Mouse (Mus musculus) stomach, embryonic 14.5 days (tissue): ENCODE results near the gene Il4ra. TPM values are rescaled to one million over a fixed set of nuclear protein-coding genes. Genes with fewer than 3 reads are reported as not detected.

Source experiments
- ATAC-seq: fragments of 200-750 bp; cut with Nextera tagmentation; 2 replicates; pipeline ENCODE4 v1.8.0; 2017; ENCODE audit warnings: low read depth, moderate TSS enrichment; ENCODE audit not compliant: insufficient number of reproducible peaks, insufficient read depth, low FRiP score
- H3K27ac ChIP-seq: fragments of 300-500 bp; sonication (generic); 2 replicates; pipeline ENCODE4 v1.5.1; 2014; ENCODE audit warnings: mild to moderate bottlenecking, low read length, moderate library complexity, mixed read lengths
- H3K27me3 ChIP-seq: fragments of 300-500 bp; sonication (generic); 2 replicates; pipeline ENCODE4 v1.6.1; 2014; ENCODE audit warnings: low read length, control low read depth, mixed read lengths; ENCODE audit not compliant: control insufficient read depth, insufficient read depth
- H3K36me3 ChIP-seq: fragments of 300-500 bp; sonication (generic); 2 replicates; pipeline ENCODE4 v1.6.1; 2014; ENCODE audit warnings: mild to moderate bottlenecking, control low read depth, low read length, moderate library complexity, mixed read lengths; ENCODE audit not compliant: control insufficient read depth, insufficient read depth
- H3K4me1 ChIP-seq: fragments of 300-500 bp; sonication (generic); 2 replicates; pipeline ENCODE4 v1.6.1; 2014; ENCODE audit warnings: low read length, control low read depth, mixed read lengths; ENCODE audit not compliant: control insufficient read depth, insufficient read depth
- H3K4me2 ChIP-seq: fragments of 300-500 bp; sonication (generic); replicated peaks from 2 replicates; pipeline ENCODE4 v1.6.1; 2014; ENCODE audit warnings: low read depth, low read length, control low read depth
- H3K4me3 ChIP-seq: fragments of 300-500 bp; sonication (generic); 2 replicates; pipeline ENCODE4 v1.5.1; 2014; ENCODE audit warnings: low read depth, low read length, control low read depth
- H3K9ac ChIP-seq: fragments of 300-500 bp; sonication (generic); replicated peaks from 2 replicates; pipeline ENCODE4 v1.6.1; 2014; ENCODE audit warnings: low read depth, mild to moderate bottlenecking, control low read depth, low read length, moderate library complexity, mixed read lengths
- H3K9me3 ChIP-seq: fragments of 300-500 bp; sonication (generic); 2 replicates; pipeline ENCODE4 v1.6.1; 2016; ENCODE audit warnings: low read depth, low read length, control low read depth; ENCODE audit not compliant: control insufficient read depth
- WGBS: fragments of 180-500 bp; shearing (Covaris S2); extraction: QIAGEN DNeasy Blood & Tissue Kit; methylation state at CpG from one replicate; pipeline ENCODE4 v1.1.7; 2014; 5-methylcytosine and 5-hydroxymethylcytosine counted together
- polyA plus RNA-seq: library from polyadenylated mRNA; unstranded; fragments of >200 nt; fragmentation: Nextera tagmentation; extraction: Ambion mirVana; gene quantifications from 2 replicates; pipeline ENCODE4 v1.2.1, GENCODE M21; 2014

Il4ra gene
- polyA plus RNA-seq, 1 experiment from 2014 or later = 6.3 TPM

DNA sequence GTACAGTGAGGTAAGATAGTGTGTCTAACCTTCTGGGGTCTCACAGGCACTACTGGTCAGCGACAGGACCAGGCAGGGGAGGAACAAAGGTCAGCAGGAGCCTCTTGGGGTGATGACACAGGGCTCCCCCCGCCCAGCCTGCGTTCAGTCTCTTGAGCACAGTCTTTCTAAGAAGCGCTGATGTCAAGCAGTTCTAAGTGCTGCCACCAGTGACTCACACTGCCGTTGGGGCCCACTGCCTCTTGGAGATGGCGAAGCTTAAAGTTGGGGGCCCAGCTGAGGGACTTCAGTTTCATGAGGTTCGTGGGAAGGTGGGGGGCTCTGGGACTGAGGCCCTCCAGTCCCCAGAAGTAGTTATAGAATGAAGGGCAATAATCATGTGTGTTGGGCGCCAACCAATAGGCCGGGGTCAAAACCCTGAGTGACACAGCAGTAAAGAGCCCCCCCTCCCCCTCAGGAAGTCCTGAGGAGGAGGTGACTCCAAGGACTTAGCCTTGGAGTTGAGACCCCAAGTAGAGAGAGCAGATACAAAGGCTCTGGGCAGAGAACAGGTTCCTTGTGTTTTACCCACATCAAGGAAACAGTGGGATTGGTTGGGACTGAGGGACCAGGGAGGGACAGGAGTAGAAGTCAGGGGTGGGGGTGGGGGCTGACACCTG is 2.7 kb downstream of the Il4ra start:
- H3K9ac ChIP-seq = no peak overlapping the region
- H3K4me3 ChIP-seq = no peak overlapping the region
- H3K9me3 ChIP-seq = no peaks in the 10 kb centered on the region
- H3K4me2 ChIP-seq = no peak overlapping the region
- 85% methylated on average over 9 of the region's 9 CpGs for WGBS
- no peak overlapping the region for H3K27ac ChIP-seq
- no peaks in the 10 kb centered on the region for H3K36me3 ChIP-seq
- ATAC-seq = no peak
- H3K27me3 ChIP-seq = no peaks in the 10 kb centered on the region
- H3K4me1 ChIP-seq = peaks cover 8% of the 10 kb centered on the region; the same call in 1 of the 2 replicates

DNA sequence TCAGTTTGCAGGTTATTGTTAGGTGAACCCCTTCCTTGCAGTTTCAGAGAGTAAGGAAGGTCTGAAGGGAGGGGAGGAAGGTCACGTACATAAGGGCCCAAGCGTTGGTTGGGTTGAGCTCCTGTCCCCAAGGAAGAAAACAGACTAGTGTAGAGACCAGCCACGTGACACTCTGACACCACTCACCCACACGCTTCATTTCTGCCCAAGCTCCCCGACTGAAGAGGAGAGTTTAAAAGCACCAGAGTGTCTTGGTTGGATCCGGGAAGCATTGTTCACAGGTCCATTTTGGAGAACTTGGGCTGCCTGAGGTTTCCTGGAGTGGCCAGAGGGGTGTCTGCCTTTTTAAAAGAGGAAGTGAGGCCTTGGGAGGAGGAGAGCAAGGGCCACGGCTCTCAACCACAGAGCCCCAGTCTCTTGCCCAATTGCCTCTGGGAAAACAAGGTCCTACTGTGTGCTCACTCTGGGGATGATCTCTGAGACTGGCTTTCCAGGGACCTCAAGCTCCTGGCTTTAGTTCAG is 3.5 kb downstream of the Il4ra start:
- H3K36me3 ChIP-seq = no peaks in the 10 kb centered on the region
- ATAC-seq = no peak
- H3K9me3 ChIP-seq = no peaks in the 10 kb centered on the region
- H3K9ac ChIP-seq = no peak overlapping the region
- H3K27me3 ChIP-seq = no peaks in the 10 kb centered on the region
- H3K4me3 ChIP-seq = no peak overlapping the region
- no peak overlapping the region for H3K27ac ChIP-seq
- H3K4me1 ChIP-seq = peaks cover 8% of the 10 kb centered on the region; the same call in 1 of the 2 replicates
- H3K4me2 ChIP-seq = no peak overlapping the region
- 82% methylated on average over 7 of the region's 7 CpGs for WGBS

DNA sequence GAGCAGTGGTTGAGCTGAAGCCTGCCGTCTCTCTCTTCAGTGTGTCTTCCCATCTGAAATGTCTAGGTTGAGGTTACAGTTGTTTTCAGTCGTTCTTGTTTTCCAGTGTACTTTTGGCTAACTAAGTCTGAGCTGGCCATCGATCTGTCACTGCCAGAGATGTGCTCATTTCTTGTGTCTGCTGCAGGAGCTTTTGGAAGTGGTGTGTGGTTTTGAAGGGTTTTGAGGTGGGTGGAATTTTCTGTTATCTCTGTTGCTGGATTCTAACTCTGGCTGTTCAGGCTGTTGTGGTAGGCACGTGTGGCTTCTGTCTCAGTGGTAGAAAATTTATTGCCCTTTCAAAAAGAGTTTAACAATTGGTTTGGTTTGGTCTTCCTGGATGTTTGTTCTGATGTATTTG is 4.2 kb downstream of the Il4ra start:
- H3K27me3 ChIP-seq = no peaks in the 10 kb centered on the region
- no peak overlapping the region for H3K4me3 ChIP-seq
- ATAC-seq = no peak
- peaks cover 12% of the 10 kb centered on the region for H3K4me1 ChIP-seq
- H3K36me3 ChIP-seq = no peaks in the 10 kb centered on the region
- WGBS = 66% methylated on average over 4 of the region's 4 CpGs
- H3K9me3 ChIP-seq = no peaks in the 10 kb centered on the region
- H3K4me2 ChIP-seq = no peak overlapping the region
- H3K9ac ChIP-seq = no peak overlapping the region
- H3K27ac ChIP-seq = no peak overlapping the region

DNA sequence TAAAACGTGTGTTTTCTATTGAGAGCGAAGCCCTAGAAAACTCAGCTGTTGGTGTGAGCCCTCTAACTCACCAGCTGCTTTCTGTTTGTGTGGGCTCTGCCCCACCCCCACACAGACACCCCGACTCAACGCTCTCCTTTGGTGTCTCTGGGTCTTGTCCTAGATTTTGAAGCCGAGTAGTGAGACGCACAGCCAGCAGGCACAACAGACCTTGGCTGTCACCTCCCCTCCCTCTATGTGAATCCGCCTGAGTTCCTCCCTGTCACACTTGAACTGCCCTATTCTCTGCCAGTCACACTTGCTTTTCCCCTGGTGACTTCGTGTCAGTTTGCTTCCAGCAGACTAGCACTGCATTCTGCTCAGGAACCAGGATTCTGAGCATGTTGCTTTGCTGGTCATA is 4.9 kb downstream of the Il4ra start:
- no peak overlapping the region for H3K9ac ChIP-seq
- H3K27ac ChIP-seq = no peak overlapping the region
- peaks cover 16% of the 10 kb centered on the region for H3K4me1 ChIP-seq
- 66% methylated on average over 8 of the region's 8 CpGs for WGBS
- no peak overlapping the region for H3K4me3 ChIP-seq
- ATAC-seq = no peak
- no peaks in the 10 kb centered on the region for H3K36me3 ChIP-seq
- no peaks in the 10 kb centered on the region for H3K9me3 ChIP-seq
- no peak overlapping the region for H3K4me2 ChIP-seq
- no peaks in the 10 kb centered on the region for H3K27me3 ChIP-seq

DNA sequence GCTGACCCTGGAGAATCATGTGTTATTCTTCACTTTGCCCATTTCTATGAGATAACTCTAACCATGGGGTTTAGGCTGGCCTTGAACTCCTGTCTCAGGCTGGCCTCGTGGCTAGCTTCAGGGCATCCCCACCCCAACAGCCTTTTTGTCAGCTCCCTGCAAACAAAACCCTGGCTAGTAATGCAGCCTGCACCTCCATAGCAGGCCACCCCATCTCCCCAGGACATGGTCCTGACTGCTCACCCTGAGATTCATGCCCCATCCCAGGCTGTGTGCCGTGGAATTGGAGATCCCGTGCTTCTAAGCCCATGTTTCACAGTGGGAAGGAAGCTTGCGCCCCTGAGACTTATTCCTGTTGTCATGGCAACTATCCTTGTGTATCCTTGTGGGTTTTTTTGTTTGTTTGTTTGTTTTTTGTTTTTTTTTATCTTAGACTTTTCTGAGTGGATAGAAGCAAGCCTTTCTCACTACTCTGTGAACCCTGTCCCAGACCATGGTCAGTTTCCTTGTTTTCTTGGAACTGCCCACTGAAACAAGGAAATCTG is 6.6 kb downstream of the Il4ra start:
- no peak overlapping the region for H3K4me3 ChIP-seq
- no peak overlapping the region for H3K4me2 ChIP-seq
- no peaks in the 10 kb centered on the region for H3K27me3 ChIP-seq
- ATAC-seq = no peak
- 73% methylated on average over 4 of the region's 4 CpGs for WGBS
- H3K36me3 ChIP-seq = no peaks in the 10 kb centered on the region
- no peak overlapping the region for H3K27ac ChIP-seq
- H3K9me3 ChIP-seq = no peaks in the 10 kb centered on the region
- H3K9ac ChIP-seq = no peak overlapping the region
- H3K4me1 ChIP-seq = peaks cover 8% of the 10 kb centered on the region

DNA sequence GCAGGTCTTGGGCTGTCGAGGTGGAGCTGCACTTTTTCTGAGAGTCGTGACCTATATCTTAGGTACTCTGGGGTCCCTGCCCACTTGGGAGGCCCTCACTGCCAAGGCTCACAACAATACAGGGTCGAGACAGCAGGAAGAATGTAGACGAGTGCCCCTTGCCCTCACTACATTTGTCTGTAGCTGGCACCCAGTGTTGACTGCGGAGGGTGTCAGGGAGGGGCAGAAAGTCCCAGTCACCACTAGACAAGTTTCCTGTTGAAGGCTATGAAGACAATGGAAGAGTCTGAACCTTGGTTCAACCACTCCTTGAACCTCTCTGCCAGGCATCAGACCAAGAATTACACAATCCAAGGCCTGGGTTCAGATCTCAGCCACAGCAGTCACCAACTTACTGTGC is 7.1 kb downstream of the Il4ra start:
- peaks cover 8% of the 10 kb centered on the region for H3K4me1 ChIP-seq
- WGBS = 53% methylated on average over 5 of the region's 5 CpGs
- ATAC-seq = no peak
- no peaks in the 10 kb centered on the region for H3K36me3 ChIP-seq
- no peak overlapping the region for H3K9ac ChIP-seq
- no peaks in the 10 kb centered on the region for H3K9me3 ChIP-seq
- no peak overlapping the region for H3K4me2 ChIP-seq
- no peaks in the 10 kb centered on the region for H3K27me3 ChIP-seq
- H3K27ac ChIP-seq = no peak overlapping the region
- no peak overlapping the region for H3K4me3 ChIP-seq

DNA sequence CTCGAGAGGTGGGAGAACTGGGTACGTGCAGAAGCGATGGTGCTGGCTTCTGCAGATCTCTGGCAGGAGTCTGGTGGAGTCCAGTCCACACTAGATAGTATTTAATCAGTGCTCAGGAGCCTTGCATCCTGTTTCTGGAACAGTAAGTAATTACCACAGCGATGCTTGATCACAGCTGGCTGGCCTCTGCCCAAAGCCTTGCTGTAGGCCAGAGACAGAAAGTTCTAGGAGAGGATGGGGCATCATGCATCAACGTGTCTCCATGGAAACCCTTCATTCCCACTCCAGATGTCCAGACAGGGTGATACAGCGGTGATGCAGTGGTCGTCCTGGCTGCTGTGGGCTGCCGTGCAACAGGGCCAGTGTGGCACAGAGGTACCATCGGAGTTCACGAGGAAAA is 7.6 kb downstream of the Il4ra start:
- no peak overlapping the region for H3K4me2 ChIP-seq
- no peak overlapping the region for H3K27ac ChIP-seq
- H3K9me3 ChIP-seq = no peaks in the 10 kb centered on the region
- no peak overlapping the region for H3K4me3 ChIP-seq
- WGBS = 81% methylated on average over 10 of the region's 10 CpGs
- H3K4me1 ChIP-seq = peaks cover 8% of the 10 kb centered on the region
- H3K9ac ChIP-seq = no peak overlapping the region
- no peaks in the 10 kb centered on the region for H3K27me3 ChIP-seq
- H3K36me3 ChIP-seq = no peaks in the 10 kb centered on the region
- ATAC-seq = no peak

DNA sequence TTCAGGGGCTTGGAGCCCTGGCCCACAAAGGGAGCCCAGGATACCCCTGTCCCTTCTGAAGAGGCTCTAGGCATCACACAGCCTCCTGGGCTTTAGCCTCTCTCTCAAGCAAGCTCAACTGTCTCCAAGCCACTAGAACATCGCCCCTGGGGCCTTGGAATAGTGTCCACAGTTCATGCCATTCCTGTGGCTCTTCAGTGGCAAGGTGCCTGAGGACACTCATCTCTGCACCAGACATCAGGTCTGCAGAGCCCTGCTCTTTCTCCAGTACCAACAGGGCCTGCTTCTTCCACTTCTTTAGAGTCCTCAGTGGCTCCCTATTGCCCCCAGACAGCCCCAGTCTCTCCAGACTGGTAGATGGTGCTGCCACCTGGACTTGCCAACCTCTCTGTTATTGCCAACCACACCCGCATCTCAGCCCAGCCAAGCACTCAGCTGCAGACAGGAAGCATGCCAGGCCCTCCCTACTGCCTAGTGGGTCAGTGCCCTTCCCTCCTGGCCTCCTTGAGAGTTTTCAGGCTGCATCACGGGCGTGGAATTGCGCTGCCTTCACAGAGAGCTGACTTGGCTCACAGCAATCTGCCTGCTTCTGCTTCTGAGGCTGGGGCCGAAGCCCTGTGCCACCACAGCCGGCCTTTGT is 8.3 kb downstream of the Il4ra start:
- Histone ChIP-seq H3K4me1 (peaks cover 8% of the 10 kb centered on the region), H3K9ac (no peak overlapping the region), H3K27me3 (no peaks in the 10 kb centered on the region), H3K36me3 (no peaks in the 10 kb centered on the region), H3K4me3 (no peak overlapping the region), H3K9me3 (no peaks in the 10 kb centered on the region), H3K27ac (no peak overlapping the region), H3K4me2 (no peak overlapping the region)
- WGBS = 85% methylated on average over 7 of the region's 7 CpGs
- no peak for ATAC-seq
